Mouse (Mus musculus) erythroid progenitor cell, adult 5-6 weeks (primary cell): ENCODE measurements around the gene Rps12. TPM values are rescaled to one million over a fixed set of nuclear protein-coding genes. Genes with fewer than 3 reads are reported as not detected.

ENCODE experiments used
- ATAC-seq: replicated peaks from 2 replicates; pipeline ENCODE4 v1.8.0; 2016; ENCODE audit warnings: moderate number of reproducible peaks, mild to moderate bottlenecking, moderate TSS enrichment, inconsistent platforms; ENCODE audit not compliant: poor library complexity, low FRiP score, severe bottlenecking
- total RNA-seq, 2 experiments: library from RNA; stranded (forward) in 1 of 2; stranded (reverse) in 1 of 2; fragments of 150-400 nt in 1 of 2; fragments of 186-747, 209-891 nt in 1 of 2; gene quantifications; 2 replicates each; pipeline versions ENCODE4 v1.2.3 to v1.2.4; 2015 to 2017; ENCODE audit warnings: low replicate concordance in 2 of 2

Rps12 gene
- total RNA-seq (2015; ENCODE audit: low replicate concordance) (1,496 and 1,704 TPM in 2 replicates), total RNA-seq (2017; ENCODE audit: low replicate concordance) (275 and 669 TPM in 2 replicates)

GRCm38 (mm10) chr10:23787062-23787821 is at the start of gene Rps12:
Rps12 (minus strand) TSS chr10:23787275.
- ATAC-seq, result peak; percentile 95

GRCm38 (mm10) chr10:23836003-23836964 is 49.2 kb upstream of the Rps12 start:
- ATAC-seq, result no peak

DNA sequence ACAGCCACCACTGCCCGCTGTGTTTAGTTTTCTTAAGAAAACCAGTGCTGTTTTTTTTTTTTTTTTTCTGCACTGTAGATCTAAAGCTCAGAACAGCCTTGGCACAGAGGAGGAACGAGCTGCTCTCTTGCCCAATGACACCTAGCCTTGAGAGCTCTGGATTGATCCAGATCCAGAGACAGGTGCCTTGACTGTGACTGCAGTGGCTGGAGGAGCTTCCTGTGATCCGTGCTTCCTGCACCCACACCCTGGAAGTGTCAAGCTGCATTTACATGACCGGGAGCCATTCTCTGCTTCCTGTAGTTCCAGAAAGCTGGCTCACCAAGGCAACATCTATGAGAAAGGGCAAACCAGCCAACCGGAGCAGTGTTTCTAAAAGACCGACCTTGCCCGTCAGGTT is 39.4 kb upstream of the Rps12 start:
- no peak for ATAC-seq

- ATAC-seq, result no peak
These were observed 29.2 kb upstream of the Rps12 start for GRCm38 (mm10) chr10:23816241-23816640.

- peak; percentile 54; the same call in 1 of the 2 replicates for ATAC-seq
These were observed 28.1 kb upstream of the Rps12 start for GRCm38 (mm10) chr10:23815168-23815567.

DNA sequence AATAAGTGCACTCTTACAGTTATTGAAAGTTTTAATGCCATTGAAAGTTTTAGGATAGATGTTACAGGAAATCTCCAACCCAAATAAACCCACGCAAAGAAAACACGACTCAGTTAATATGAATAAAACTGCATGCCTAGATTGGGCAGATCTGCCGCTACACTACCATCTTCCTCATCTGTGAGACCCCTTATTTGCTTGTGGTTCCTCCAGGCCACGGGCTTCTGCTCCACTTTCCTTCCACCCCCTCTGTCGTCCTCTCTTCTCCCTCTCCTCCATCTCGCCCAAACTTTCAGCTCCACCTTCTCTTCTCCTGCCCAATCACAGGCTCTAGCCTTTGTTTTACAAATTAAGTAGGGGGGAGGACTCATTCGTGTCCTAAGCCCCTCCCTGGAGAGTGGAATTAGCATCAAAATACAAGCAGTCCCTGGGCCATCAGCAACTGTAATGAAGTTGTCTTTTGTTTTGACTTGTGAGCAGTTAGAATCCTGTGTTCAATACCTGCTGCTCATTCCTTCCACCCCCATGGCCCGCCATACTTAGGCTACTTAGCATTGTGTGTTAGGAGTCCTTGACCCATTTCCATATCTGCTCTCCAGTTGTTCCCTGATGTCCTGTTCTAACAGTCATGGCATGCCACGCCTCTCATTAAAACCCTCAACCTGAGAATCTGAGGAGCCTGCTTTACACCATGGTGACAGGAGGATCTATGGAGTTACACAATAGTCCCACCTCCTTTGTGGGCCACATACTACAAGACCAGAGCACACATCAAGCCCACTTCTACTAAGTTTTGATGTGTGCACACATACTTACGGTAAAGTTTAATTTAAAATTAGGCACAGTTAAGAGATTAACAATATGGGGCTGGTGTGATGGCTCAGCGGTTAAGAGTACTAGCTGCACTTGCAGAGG is 26.0 kb upstream of the Rps12 start:
- no peak for ATAC-seq

DNA sequence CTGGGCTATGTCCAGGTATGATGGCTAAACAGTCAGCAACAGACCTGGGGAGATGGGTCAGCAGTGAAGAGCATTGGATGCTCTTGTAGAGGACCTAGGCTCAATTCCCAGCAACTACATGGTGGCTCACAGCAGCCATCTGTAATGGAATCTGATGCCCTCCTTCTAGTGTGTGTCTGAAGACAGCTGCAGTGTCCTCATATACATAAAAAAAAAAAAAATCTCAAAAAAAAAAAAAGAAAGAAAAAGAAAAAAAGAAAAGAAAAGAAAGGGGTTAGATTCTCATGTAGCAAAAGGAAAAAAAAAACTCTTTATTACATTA is 25.3 kb upstream of the Rps12 start:
- no peak for ATAC-seq

DNA sequence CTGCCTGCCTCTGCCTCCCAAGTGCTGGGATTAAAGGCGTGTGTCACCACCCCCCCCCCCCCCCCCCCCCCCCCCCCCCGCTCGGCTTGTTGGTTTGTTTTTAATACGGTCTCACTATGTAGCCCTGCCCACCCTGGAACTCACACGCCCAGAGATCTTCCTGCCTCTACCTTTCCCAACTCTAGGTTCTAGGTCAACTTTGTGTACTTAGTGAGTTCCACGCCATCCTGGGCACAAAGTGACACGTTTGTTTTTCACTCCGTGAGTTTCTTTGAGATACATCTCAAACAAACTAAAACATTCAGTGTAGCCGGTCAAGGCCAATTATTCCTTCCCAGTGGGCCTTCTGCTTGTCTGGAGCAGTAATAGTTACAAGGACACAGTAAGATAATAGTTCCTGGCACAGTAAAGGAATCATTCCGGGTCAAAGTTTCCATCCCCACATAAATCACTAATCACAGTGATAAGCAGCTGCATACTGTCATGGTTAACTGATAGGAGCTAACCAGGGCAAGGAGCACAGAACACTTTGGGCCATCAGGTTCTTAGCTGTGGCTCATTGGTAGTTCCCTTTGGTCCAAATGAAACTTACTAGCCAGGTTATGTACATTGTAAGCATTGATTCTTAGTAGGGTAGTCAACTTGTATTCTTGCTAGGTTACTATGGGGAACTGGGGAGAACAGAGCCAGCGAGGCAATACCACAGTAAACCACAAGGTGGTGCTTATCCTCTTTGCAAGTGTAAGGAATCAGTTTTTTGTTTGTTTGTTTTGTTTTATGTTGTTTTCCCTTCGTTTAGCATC is 24.8 kb upstream of the Rps12 start:
- 0 out of 2 replicates have a peak, but pooled peaks have one; percentile 52 for ATAC-seq

GRCm38 (mm10) chr10:23806201-23806600 is 19.1 kb upstream of the Rps12 start:
- ATAC-seq, result no peak

DNA sequence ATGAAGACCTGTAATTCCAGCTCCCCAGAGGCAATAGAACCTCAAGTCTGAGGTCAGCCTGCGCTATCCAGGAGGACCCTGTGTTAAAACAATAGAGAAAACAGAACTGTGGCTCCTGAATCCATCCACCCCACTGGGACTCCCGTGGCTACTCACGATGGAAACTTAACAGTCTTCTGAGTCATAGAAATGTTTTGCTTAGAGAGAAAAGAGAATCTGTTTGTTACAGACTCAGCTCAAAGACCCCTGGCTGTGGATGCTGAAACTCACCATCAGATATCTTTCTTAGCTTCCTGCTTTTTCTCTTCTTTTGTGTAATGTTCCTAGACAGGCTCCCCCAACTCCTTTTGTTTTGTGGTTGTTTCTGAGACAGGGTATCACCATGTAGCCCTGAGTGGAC is 17.6 kb upstream of the Rps12 start:
- ATAC-seq, result no peak

DNA sequence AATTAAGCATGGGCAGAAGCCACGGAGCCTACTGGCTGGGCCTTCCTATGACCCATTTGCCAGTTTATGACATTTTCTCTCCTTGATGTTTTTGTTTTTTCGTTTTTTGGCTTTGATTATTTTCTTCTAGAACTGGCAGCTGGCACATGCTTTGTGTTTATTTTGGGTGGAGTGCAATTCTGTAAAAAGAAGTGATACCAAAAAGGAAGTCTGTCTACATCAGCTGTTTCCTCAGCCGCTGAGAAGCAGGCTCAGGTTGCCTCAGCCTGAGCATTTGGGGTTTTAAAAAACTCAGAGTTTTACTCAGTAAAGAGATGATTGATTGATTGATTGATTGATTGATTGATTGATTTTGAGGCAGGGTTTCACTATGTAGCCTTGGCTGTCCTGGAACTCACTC is 15.8 kb upstream of the Rps12 start:
- no peak for ATAC-seq

DNA sequence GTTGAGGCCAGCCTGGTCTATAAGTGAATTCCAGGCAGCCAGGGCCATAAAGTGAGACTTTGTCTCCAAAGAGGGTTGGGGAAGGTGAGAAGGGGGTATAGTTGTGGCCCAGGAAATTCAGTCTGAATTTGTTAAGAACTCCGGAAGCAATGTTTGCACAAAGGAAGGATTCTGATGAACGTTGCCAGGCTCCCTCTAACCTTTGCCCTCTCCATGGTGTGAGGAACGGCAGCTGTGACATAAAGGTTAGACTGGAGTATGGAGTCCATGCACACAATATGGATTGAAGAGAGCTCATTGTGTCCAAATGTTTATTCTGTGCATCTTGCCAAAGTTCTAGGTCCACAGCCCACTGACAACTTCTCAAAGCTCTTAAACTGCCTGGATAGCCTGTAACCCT is 12.9 kb upstream of the Rps12 start:
- no peak for ATAC-seq

DNA sequence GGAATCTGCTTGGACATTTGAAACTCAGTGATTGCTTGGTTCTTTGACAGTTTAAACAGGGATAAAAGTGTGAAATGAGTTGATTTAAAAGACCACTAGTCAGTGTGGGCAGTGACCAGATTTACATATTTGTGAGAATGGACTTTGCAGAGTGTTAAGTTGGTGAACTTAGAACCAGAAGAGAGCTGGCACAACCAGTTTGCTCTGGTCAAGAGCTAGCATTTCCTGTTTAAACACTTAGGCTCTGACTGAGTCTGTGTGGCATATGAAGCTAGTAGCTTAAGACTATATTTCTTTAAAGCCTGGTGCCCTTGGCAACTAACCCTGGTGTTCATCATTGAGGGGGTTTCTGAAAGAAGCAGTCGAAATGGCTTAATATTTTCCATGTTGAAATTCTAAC is 11.1 kb upstream of the Rps12 start:
- ATAC-seq, result no peak

- no peak for ATAC-seq
These were observed 10.5 kb upstream of the Rps12 start for GRCm38 (mm10) chr10:23797606-23798005.

DNA sequence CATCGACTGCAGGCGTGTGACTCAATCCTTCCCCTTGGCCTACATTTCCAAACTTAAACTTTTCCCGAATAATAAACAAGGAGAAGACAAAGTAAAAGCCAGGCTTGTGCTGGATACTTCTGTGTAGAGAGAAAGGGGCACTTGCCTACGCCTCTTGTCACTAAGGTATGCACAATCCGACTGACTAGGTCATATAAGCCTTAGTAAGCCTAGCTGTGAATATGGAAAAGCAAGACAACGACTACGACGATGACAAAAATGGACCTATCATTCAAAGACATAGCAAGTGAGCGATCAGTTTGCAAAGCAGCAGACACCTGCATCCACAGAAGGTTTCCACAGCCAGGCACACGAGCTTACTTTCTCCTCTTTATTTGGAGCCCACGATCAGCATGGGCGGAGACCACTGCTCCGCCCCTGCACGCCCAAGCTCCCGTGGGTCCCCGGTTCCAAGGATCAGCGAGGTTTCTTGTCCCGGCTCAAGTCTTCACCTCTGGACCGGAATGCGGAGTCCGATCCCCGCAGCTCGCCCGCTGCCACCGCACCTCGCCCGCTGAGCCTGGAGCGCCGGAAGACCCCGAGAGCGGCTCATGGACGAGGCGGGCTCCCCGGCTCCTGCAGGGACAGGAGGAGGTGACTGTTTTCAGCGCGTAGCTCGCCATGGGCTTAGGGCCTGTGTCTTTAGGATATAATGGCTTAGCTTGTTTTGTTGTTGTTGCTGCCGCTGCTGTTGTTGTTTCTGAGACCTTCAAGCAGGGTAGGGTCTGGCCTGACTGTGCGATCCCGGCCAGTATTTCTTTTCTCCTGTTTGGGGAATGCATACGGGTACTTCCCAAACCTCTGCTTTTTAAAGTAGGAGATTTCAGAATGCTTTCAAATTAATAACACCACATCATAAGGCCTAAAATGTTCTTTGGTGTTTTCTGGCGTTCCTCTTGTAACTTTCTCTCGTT is 9.8 kb upstream of the Rps12 start, which contains the start of gene Slc18b1:
TSS of gene Slc18b1 (plus strand) at position 436 of the 953 bp plus-strand sequence.
- peak; percentile 10; the same call in 1 of the 2 replicates for ATAC-seq

GRCm38 (mm10) chr10:23795871-23796520 is 8.9 kb upstream of the Rps12 start:
- ATAC-seq, result no peak

- no peak for ATAC-seq
These were observed 1.1 kb upstream of the Rps12 start for GRCm38 (mm10) chr10:23788056-23788600.
